Mouse (Mus musculus): ENCODE measurements around the gene Kif26b.

Kif26b gene

GRCm38 (mm10) chr1:178716411-178716810 is 187.5 kb downstream of the Kif26b start:
- DNase-seq (ENCODE audit: low read depth, low spot score), result no peak

GRCm38 (mm10) chr1:178720821-178721220 is 191.9 kb downstream of the Kif26b start:
- DNase-seq (ENCODE audit: low read depth, low spot score), result no peak

DNA sequence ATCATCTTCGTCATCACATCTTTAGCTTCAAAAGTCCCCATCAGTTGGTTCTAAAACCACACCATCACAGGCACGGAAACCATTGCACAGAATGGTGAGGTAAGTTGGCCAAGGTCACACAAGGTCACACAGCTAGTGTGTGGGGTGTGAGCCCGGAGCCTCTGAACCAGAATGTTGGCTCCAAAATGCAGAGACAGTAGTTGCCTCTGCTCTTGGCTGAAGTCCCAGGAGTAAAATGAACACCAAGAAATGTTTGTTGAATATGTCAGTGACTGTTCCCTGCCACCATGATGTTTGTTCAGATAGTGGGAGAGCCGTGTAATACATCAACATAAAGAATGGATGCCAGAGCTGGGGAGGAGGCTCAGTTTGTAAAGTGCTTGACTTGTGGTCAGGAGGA is 193.9 kb downstream of the Kif26b start:
- no peak for DNase-seq (ENCODE audit: low read depth, low spot score)

GRCm38 (mm10) chr1:178725536-178725935 is 196.6 kb downstream of the Kif26b start:
- DNase-seq (ENCODE audit: low read depth, low spot score), result no peak

DNA sequence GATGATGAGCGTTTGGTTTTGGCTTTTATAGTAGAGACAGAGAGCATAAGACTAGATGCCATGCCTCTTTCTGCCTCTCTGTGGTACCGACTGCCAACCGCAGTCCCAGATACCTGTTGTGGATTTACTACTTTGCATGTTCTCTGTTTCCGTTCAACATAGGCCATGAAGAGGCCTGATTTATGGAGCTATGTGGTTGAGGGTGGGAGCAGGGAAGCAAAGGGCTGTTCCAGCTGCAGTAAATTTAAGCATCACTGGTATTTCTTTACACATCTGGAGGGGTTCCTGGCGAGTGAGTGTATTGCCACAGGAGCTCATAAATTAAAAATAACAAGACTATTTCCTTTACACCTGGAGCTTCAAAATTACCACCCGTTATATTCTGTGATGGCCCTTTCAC is 199.3 kb downstream of the Kif26b start:
- DNase-seq (ENCODE audit: low read depth, low spot score), result no peak

DNA sequence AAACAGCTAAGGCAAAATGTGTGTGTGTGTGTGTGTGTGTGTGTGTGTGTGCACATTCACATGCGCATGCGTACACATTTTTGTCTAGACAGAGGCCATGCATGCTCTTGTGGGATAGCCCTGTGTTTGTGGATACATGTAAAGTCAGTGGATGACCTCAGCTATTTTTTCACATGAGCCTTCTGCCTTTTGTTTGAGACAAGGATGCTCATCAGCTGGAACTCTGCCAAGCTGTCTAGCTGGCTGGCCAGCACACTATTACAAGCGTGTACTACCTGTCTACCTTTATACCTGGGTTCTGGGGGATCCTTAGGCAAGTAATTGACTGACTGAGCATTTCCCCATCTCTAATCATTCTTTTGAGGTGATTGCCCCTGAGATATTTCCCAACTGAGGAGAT is 201.3 kb downstream of the Kif26b start:
- no peak for DNase-seq (ENCODE audit: low read depth, low spot score)

DNA sequence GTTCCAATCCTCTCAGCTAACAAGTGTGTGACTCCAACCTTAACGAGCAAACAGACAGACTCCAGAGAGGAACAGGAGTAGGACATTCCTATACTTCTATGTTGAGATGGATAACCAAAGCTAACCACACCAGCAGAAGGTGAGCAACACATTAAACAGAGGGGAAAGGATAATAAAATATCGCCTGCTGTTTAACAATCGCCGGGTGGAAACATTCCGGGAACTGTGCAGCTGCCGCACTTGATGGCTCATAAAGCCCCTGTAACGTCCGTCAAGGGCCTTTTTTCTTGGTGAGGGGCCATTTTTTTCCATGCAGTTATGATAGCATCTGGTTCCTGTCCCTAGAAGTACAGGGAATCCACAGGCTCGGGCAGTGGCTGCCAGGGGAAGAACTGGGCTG is 204.1 kb downstream of the Kif26b start:
- no peak for DNase-seq (ENCODE audit: low read depth, low spot score)

DNA sequence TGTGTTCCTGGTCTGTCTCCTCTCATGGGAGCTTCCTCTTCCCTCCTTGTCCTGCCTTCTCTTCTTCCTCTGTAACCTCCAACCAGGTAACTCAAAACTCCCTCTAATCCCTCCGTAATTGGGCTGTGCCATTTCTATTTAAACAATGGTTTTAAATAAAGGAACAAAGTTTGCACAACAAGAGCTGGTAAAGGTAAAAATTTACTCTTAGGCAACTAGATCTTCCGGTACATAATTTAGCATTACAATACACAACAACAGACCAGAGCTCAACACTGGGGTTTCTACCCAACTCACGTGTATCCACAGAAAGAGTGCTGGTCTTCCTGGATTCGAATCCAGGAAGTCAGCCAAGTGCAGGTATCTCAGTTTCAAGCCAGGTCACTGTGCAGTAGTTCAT is 205.7 kb downstream of the Kif26b start:
- DNase-seq (ENCODE audit: low read depth, low spot score), result no peak

- DNase-seq (ENCODE audit: low read depth, low spot score), result no peak
Observed at GRCm38 (mm10) chr1:178736931-178737330, 208.0 kb downstream of the Kif26b start.

- no peak for DNase-seq (ENCODE audit: low read depth, low spot score)
Observed at GRCm38 (mm10) chr1:178743820-178744219, 214.9 kb downstream of the Kif26b start.

- DNase-seq (ENCODE audit: low read depth, low spot score), result no peak
Observed at GRCm38 (mm10) chr1:178744526-178744925, 215.6 kb downstream of the Kif26b start.

DNA sequence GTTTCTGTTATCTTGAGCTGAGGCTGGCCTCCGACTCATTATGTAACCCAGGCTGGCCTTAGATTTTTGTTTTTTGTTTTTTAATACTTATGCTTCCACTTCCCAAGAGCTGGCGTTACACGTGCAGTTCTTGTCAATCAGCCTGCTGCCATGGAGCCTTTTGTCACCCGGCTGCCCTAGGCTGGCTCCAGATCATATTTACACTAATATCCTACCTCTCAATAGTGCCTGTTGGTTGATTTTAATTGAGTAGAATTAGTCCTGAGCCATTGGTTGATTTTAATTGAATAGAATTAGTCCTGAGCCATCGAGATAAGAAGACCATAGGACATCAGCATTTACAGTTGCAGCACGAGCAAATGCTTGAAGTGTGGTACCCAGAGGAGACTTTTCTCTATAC is 216.0 kb downstream of the Kif26b start:
- no peak for DNase-seq (ENCODE audit: low read depth, low spot score)

GRCm38 (mm10) chr1:178745471-178745870 is 216.5 kb downstream of the Kif26b start:
- peak; percentile 16 for DNase-seq (ENCODE audit: low read depth, low spot score)

DNA sequence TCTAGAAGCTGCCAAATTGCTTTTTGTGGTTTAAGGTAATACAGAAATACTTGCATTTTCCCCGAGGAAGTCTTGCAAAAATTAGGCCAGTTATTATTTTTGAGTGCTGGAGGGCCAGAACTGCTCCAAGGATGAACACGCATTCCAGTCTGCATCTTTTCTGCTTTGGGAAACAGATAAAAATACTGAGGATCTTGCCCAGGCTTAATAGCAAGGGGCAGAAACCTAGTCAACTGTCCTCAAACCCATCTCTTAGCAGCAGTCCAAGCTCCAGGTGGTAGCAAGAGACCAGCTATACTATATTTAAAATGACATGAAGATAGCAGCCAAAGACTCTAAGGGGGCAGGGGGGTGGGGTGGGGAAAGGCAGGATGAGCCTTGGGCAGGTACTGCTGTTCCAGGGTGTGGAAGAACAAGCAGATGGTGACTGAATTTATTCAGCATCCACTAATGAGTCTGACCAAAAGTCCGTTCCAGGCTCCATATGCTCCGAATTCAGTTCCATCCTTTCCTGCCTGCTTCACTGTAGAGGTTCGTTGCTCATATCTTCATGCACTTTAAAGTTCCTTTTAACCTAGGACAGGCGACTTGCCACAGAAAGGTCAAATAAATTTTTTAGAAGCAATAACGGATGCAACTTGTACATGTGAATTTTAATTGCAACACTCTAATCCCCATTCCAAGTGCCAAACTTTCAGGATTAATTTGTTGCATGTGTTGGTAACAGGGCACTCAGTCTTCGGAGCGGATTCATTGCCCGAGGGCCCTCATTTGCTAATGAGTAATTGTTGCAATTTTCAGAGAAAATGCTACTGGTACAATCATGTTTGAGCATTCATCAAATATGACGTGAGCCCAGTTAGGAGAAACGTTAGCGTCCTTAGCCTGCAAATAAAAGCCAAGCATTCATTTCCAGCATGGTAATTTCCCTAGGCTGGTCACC is 218.6 kb downstream of the Kif26b start:
- peak; percentile 11 for DNase-seq (ENCODE audit: low read depth, low spot score)

GRCm38 (mm10) chr1:178748222-178748600 is 219.3 kb downstream of the Kif26b start:
- DNase-seq (ENCODE audit: low read depth, low spot score), result no peak

DNA sequence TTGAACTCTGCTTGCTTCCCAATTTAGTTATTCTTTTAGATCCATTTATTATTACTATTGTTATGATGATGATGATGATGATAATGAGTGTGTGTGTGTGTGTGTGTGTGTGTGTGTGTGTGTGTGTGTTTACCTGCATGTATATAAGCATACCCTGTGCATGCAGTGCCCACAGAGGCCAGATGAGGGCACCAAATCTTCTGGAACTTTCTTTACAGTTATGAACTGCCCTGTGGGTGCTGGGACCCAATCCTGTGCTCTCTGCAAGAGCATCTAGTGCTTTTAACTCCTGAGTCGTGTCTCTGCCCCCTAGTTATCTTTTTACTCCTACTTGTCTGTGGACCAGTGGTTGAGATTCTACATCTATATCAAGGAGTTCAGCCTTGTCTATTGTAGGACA is 219.7 kb downstream of the Kif26b start:
- no peak for DNase-seq (ENCODE audit: low read depth, low spot score)

DNA sequence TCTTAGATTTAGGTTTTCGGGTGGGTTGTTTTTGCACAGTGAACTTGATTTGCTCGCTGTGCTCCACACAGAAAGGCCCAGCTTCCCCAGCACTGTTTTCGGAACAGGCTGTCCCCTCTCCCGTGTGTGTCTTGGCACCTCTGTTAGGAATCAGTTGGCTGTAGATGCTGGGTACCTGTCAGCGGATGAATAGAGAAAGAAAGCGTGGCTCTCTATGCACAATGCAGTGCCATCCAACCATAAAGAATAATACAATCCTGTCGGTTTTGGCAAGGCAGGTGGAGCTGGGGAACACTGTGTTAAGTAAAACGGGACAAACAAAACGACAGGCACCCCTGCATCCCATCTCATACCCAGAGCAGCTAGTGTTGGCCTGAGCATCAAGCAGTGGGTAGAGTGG is 220.9 kb downstream of the Kif26b start:
- no peak for DNase-seq (ENCODE audit: low read depth, low spot score)

GRCm38 (mm10) chr1:178758441-178758840 is 229.5 kb downstream of the Kif26b start:
- no peak for DNase-seq (ENCODE audit: low read depth, low spot score)

- DNase-seq (ENCODE audit: low read depth, low spot score), result no peak
Observed at GRCm38 (mm10) chr1:178762125-178762741, 233.3 kb downstream of the Kif26b start.

DNA sequence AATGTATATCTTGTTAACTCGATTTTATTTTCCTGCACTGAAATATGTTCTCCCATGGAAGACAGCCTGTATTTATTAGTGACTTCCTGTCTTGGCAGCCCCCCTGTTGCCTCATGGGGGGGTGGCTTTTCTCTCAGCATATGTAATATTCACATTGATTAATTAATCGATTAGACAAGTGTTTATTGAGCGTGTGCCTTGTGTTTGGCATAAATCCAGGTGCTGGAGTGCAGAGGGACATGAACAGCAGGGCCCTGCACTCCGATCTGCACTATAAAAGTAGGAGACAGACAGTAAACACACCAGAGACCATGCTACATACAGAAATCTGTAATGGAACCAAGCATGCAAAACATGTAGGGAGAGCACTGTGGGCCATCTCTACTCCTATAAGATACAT is 236.0 kb downstream of the Kif26b start:
- DNase-seq (ENCODE audit: low read depth, low spot score), result no peak

GRCm38 (mm10) chr1:178765650-178766049 is 236.7 kb downstream of the Kif26b start:
- DNase-seq (ENCODE audit: low read depth, low spot score), result no peak

DNA sequence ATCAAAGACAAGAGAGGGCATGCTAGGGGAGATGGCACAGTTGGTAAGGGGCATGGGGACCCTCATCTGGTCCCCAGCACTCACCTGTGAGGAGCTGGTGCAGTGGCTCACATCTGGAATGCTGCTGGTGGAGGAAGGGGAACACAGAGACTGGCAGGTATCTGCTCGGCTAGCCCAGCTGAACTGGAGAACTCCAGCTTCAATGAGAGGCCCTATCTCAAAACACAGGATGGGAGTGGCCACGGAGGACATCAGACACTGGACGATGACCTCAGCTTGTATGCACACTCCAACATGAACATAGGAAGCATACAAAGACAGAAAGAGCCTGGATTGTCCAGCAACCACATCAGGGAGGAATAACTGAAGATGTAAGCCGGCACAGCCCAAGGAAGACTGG is 240.1 kb downstream of the Kif26b start:
- no peak for DNase-seq (ENCODE audit: low read depth, low spot score)

GRCm38 (mm10) chr1:178769988-178770387 is 241.1 kb downstream of the Kif26b start:
- no peak for DNase-seq (ENCODE audit: low read depth, low spot score)

Measured in telencephalon, adult 2 months (tissue).